Mouse (Mus musculus): Measurements from ENCODE around the gene Fam214a.

DNA sequence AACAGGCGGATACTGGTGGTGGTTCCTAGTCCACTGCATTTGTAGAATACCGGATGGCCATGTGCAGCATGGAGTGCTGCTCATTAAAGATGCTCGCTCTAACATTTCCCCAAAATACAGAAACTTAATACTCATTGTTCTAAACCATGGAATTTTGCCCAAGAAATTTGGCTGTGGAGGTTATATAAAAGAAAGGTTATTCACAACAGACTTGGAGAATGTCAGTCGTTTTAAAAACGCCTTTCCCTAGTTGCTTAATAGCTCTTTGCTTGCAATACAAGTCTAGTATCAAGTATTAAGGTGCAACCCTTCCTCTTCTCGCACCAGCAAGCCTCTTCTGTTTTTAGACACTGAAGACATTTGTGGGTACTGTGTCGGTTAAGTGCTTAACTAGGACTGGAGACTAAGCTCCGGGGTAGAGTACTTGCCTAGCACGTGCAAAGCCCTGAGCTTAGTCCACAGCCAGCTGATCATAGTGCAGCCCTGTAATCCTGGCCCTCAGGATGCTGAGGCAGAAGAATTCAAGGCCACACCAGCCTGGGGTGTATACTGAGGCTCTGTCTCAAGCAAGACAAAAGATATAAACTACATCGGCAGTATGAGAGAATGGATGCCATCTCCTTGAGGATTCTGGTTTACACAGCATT is 42.0 kb downstream of the Fam214a start:
- TF ChIP-seq POLR2A (IDR thresholded peaks at IDR 0.05; ENCODE audit: extremely low read depth, insufficient read depth, low read length): no peak
- TF ChIP-seq CTCF (IDR thresholded peaks at IDR 0.05; ENCODE audit: low read depth, low read length): no peak
